Mouse (Mus musculus) gastrocnemius, adult 2 months (tissue): ENCODE results near the gene Cldn34a. TPM values are rescaled to one million over a fixed set of nuclear protein-coding genes. Genes with fewer than 3 reads are reported as not detected.
"Not testable (repeated sequence)": the region's sequence is repeated elsewhere in the genome, so short reads cannot be mapped to it uniquely, and the experiment has no call there.

Experiments used
- DNase-seq: peaks from one replicate; pipeline ENCODE4 v3.0.0; 2022
- H3K27ac ChIP-seq: fragments of 200-600 bp; 2 replicates; pipeline ENCODE4 v1.8.1; 2022; ENCODE audit warnings: mild to moderate bottlenecking
- H3K4me3 ChIP-seq: fragments of 200-600 bp; 2 replicates; pipeline ENCODE4 v1.8.1; 2022; ENCODE audit warnings: mild to moderate bottlenecking, moderate library complexity
- CTCF ChIP-seq: fragments of 200-600 bp; IDR thresholded peaks from 2 replicates; pipeline ENCODE4 v1.8.1; 2022; ENCODE audit warnings: antibody characterized with exemption, mild to moderate bottlenecking, moderate library complexity
- intact Hi-C: fragments of 180-260 bp; cut with DNase I; formaldehyde crosslinking; loops from one replicate; pipeline ENCODE4 v1.15.1; 2025
- long read RNA-seq, 2 experiments: library from polyadenylated mRNA; stranded (forward); transcript quantifications; one replicate each; pipeline ENCODE4 v2.0.0; 2021
- total RNA-seq, 2 experiments: library from RNA; stranded (reverse); gene quantifications; 2 replicates each; pipeline ENCODE4 v1.2.3; 2021

Cldn34a gene
- not detected for total RNA-seq
- long read RNA-seq, experiment 1 = 0 reads
- long read RNA-seq, experiment 2 = 0 reads

- Histone ChIP-seq H3K4me3 (no peak within 1 kb of the TSS), H3K27ac (no peak within 1 kb of the TSS)
- no peak for TF ChIP-seq CTCF
- DNase-seq = no peak
- intact Hi-C loops = no loop called here
These were observed at the start of gene Cldn34a for GRCm38 (mm10) chrX:152563034-152563433. TSS of gene Cldn34a (plus strand) at chrX:152563334.

DNA sequence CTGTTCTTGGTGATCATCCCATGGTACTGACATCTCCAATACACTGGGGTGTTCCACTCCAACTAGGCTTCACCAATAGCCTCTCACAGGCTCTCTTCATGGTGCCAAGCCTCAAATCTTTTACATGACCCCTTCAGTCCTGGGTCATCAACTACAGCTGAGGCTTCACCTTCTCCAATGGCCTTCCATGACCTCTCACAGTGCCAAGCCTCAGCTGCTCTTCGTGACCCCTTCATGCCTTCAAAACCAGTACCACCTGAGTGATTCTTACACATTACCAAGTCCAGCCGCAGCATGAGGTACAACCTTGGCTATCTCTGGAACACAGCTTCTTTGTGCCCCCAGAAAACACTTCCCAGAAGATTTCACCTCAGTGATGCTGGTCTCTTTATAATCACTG lies 44.5 kb upstream of the Cldn34a start:
- intact Hi-C loops = loop anchor here (10.0 kb wide), 1 partner anchor 104 kb away; no protein-coding TSS in a partner anchor
- H3K4me3 ChIP-seq, H3K27ac ChIP-seq, DNase-seq: not testable (repeated sequence)

GRCm38 (mm10) chrX:152545736-152546135 lies 17.4 kb upstream of the Cldn34a start:
- Histone ChIP-seq H3K4me3 (no peak overlapping the region), H3K27ac (no peak overlapping the region)
- intact Hi-C loops = no loop called here
- TF ChIP-seq CTCF = no peak
- no peak for DNase-seq

- TF ChIP-seq CTCF = no peak
- Histone ChIP-seq H3K4me3 (no peak overlapping the region), H3K27ac (no peak overlapping the region)
- intact Hi-C loops = no loop called here
- no peak for DNase-seq
These were observed 15.0 kb upstream of the Cldn34a start for GRCm38 (mm10) chrX:152548180-152548579.

DNA sequence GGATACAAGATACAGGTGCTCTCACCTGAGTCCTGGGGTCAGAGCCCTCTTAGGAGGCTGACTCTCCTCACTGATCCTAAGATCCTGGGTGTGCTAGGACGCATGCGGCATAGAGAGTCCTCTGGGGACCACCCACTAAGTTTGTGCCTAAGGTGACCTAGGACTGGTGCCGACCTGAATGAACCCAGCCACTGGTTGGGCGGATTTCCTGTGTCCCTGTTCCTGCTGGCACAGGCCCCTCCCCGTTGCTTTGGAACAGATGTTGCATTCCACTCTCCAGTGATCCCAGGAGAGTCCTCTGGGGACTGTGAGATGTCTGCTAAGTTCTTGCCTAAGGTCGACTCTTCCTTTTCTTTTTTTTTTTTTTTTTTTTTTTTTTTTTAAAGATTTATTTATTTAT lies 5.7 kb upstream of the Cldn34a start:
- intact Hi-C loops = no loop called here
- no peak for DNase-seq
- no peak overlapping the region for H3K27ac ChIP-seq
- H3K4me3 ChIP-seq = no peak overlapping the region
- TF ChIP-seq CTCF = no peak

Other genes starting within 250 kb of the Cldn34a start
- gene Kantr, start 235.8 kb upstream of the Cldn34a start, total RNA-seq = 1 to 10 TPM; 1.3 to 1.6 TPM
- 10 to 100 TPM; 10.7 to 14.8 TPM for gene Tspyl2, start 220.9 kb upstream of the Cldn34a start, total RNA-seq
- gene Gpr173, start 194.6 kb upstream of the Cldn34a start, total RNA-seq = under 1 TPM in 1 of 2 experiments, not detected in 1; 0.39 TPM
- gene Shroom2, start 206.1 kb downstream of the Cldn34a start, total RNA-seq = 1 to 10 TPM in 1 of 2 experiments, under 1 TPM in 1; 0.69 to 1.8 TPM
- gene Gpr143, start 218.6 kb downstream of the Cldn34a start, total RNA-seq = not detected